Mouse (Mus musculus) pancreas, adult 10 weeks (tissue): ENCODE results near the gene Fblim1. TPM values are rescaled to one million over a fixed set of nuclear protein-coding genes. Genes with fewer than 3 reads are reported as not detected.

ENCODE experiments used
- polyA plus RNA-seq: library from polyadenylated mRNA; stranded (reverse); fragments of 350-450 nt; fragmentation: Illumina TruSeq; extraction: RNeasy Lipid Tissue Mini Kit (QIAGEN cat#74804); gene quantifications from one replicate; pipeline ENCODE4 v1.2.3, GENCODE M21; 2015; ENCODE audit warnings: low read depth, low replicate concordance; ENCODE audit not compliant: insufficient read depth

Fblim1 gene
- polyA plus RNA-seq, result 4.0 TPM

DNA sequence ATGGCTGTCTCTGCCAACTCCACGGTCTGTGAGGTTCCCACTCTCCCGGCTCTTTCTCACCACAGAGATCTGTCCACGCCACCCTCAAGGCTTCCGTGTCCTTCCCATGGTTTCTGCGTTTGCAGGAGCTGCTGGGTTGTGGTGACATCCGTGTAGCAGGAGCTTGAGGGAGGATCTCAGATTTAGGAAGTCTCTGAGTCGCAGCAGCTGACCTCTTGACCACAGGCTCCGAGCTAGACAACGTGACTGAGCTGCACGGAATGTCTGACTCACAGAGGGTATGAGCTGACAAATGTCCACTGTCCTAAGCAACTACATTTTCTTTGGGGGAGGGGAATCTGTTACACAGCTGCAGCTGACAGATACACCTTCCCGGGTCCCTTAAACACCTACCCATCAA lies at the start of gene Fblim1:
Fblim1 (minus strand) TSS at position 236 of the 400 bp plus-strand sequence.

DNA sequence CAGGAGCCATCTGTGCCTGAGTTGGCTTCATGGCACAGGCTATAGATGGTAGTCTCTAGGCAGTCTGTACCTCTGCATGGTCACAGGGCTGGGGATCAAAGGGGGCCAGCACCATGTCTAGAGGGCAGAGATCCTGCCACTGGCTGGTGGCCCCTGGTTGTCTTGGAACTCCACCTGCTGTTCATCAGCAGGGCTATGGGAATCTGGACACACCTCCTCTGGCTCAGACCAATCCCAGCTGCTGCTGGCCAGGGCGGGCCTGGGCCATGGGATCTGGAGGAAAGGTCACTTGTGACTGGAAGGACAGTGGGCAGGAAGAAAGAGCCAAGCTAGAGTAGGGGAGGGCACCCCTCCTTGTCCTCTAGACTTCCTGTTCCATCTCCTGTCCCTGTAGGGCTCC lies 17.8 kb upstream of the Fblim1 start, which contains the start of gene Slc25a34:
Slc25a34 (minus strand) TSS at position 156 of the 400 bp plus-strand sequence.

DNA sequence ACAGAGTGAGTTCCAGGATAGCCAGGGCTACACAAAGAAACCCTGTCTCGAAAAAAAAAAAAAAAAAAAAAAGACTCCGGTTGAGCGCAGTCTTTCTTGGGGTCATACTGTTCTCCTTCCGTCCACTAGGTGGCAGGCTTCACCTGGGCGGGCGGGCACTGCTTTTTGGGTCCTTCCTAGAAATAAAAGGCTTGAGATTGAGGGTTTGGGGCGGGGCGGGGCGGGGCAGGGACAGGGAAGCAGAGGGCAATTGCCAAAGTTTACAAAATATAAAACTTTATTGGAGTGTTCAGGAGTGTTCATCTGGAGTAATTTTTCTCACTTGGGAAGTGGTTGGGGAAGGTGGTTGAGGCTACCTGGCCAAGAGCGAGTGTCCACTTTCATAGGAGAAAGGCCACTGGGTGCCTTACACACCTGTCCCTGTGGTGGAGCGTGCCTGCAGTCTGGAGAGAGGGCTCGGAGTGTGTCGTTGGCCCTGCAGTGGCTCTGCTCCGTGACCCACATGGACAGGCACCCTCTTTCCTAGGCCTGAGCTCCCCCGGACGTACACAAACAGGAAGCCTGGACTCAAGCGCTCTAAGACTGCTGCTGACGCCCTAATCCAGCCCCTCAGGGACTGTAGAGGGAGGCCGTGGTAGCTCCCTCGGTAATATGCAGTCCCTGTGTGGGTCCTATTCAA lies 12.8 kb upstream of the Fblim1 start, which contains the start of gene Tmem82:
Tmem82 (minus strand) TSS at position 69 of the 679 bp plus-strand sequence.

GRCm38 (mm10) chr4:141538408-141539212 lies 67.3 kb downstream of the Fblim1 start, which contains the start of gene Spen:
Spen (minus strand) TSS chr4:141538597.

Other genes with a start within 250 kb of the Fblim1 start
- gene Fam131c, start 237.9 kb downstream of the Fblim1 start, polyA plus RNA-seq, result not detected
- not detected for gene Clcnka, start 207.4 kb downstream of the Fblim1 start, polyA plus RNA-seq
- gene Clcnkb, start 190.1 kb downstream of the Fblim1 start, polyA plus RNA-seq, result not detected
- 1.5 TPM for gene Hspb7, start 185.3 kb downstream of the Fblim1 start, polyA plus RNA-seq
- gene Srarp, start 170.0 kb downstream of the Fblim1 start, polyA plus RNA-seq, result not detected
- 6.1 TPM for gene Zbtb17, start 161.4 kb downstream of the Fblim1 start, polyA plus RNA-seq
- gene Spen, start 67.5 kb downstream of the Fblim1 start, polyA plus RNA-seq, result 4.5 TPM
- gene Tmem82, start 12.5 kb upstream of the Fblim1 start, polyA plus RNA-seq, result 0.70 TPM
- not detected for gene Slc25a34, start 17.7 kb upstream of the Fblim1 start, polyA plus RNA-seq
- 5.6 TPM for gene Plekhm2, start 58.8 kb upstream of the Fblim1 start, polyA plus RNA-seq
- not detected for gene Rsc1a1, start 79.5 kb upstream of the Fblim1 start, polyA plus RNA-seq
- gene Ddi2, start 117.3 kb upstream of the Fblim1 start, polyA plus RNA-seq, result 4.9 TPM
- not detected for gene Agmat, start 140.6 kb upstream of the Fblim1 start, polyA plus RNA-seq
- 1.9 TPM for gene Dnajc16, start 184.8 kb upstream of the Fblim1 start, polyA plus RNA-seq
- 3.9 TPM for gene Casp9, start 187.5 kb upstream of the Fblim1 start, polyA plus RNA-seq
- 97,706 TPM for gene Cela2a, start 220.1 kb upstream of the Fblim1 start, polyA plus RNA-seq
- gene Ctrc, start 240.3 kb upstream of the Fblim1 start, polyA plus RNA-seq, result 874 TPM